Mouse (Mus musculus): ENCODE data around the gene Nrcam. TPM values are rescaled to one million over a fixed set of nuclear protein-coding genes. Genes with fewer than 3 reads are reported as not detected.

Gene Nrcam
- polyA plus RNA-seq, 1 experiment from 2014 or later = 136 TPM

- peaks cover 14% of the 10 kb centered on the region; the same call in 1 of the 2 replicates for H3K36me3 ChIP-seq (ENCODE audit: control insufficient read depth, insufficient read depth, low read length)
These were observed 20.5 kb upstream of the Nrcam start for GRCm38 (mm10) chr12:44308221-44308620.

GRCm38 (mm10) chr12:44315212-44315611, 13.5 kb upstream of the Nrcam start:
- ATAC-seq (ENCODE audit: low read depth) = no peak
- Histone ChIP-seq H3K9ac (replicated peaks; ENCODE audit: low read depth, low read length) (no peak overlapping the region), H3K27ac (ENCODE audit: low read depth, low read length) (no peak overlapping the region), H3K27me3 (ENCODE audit: control insufficient read depth, insufficient read depth, low read length) (no peaks in the 10 kb centered on the region), H3K4me2 (ENCODE audit: low read depth, low read length) (no peak overlapping the region), H3K4me3 (ENCODE audit: low read depth, low read length) (no peak overlapping the region), H3K36me3 (ENCODE audit: control insufficient read depth, insufficient read depth, low read length) (0 out of 2 replicates have a peak, but pooled peaks cover 4% of the 10 kb centered on the region), H3K4me1 (ENCODE audit: control insufficient read depth, insufficient read depth, low read length) (no peaks in the 10 kb centered on the region), H3K9me3 (ENCODE audit: control insufficient read depth, low read length) (no peaks in the 10 kb centered on the region)
- WGBS = 90% methylated on average over 2 of the region's 2 CpGs

More at GRCm38 (mm10) chr12:44308221-44308620, 20.5 kb upstream of the Nrcam start:
- Histone ChIP-seq H3K4me2 (ENCODE audit: low read depth, low read length) (no peak overlapping the region), H3K27me3 (ENCODE audit: control insufficient read depth, insufficient read depth, low read length) (no peaks in the 10 kb centered on the region), H3K4me3 (ENCODE audit: low read depth, low read length) (no peak overlapping the region), H3K9ac (replicated peaks; ENCODE audit: low read depth, low read length) (no peak overlapping the region), H3K9me3 (ENCODE audit: control insufficient read depth, low read length) (no peaks in the 10 kb centered on the region), H3K4me1 (ENCODE audit: control insufficient read depth, insufficient read depth, low read length) (no peaks in the 10 kb centered on the region), H3K27ac (ENCODE audit: low read depth, low read length) (no peak overlapping the region)
- ATAC-seq (ENCODE audit: low read depth) = no peak
- WGBS = 91% methylated on average over 3 of the region's 3 CpGs

- Histone ChIP-seq H3K4me1 (ENCODE audit: control insufficient read depth, insufficient read depth, low read length) (no peaks in the 10 kb centered on the region), H3K9ac (replicated peaks; ENCODE audit: low read depth, low read length) (no peak overlapping the region), H3K27me3 (ENCODE audit: control insufficient read depth, insufficient read depth, low read length) (no peaks in the 10 kb centered on the region), H3K27ac (ENCODE audit: low read depth, low read length) (no peak overlapping the region), H3K9me3 (ENCODE audit: control insufficient read depth, low read length) (no peaks in the 10 kb centered on the region), H3K4me3 (ENCODE audit: low read depth, low read length) (no peak overlapping the region), H3K4me2 (ENCODE audit: low read depth, low read length) (no peak overlapping the region), H3K36me3 (ENCODE audit: control insufficient read depth, insufficient read depth, low read length) (no peaks in the 10 kb centered on the region)
- ATAC-seq (ENCODE audit: low read depth) = no peak
These were observed 3.6 kb upstream of the Nrcam start for GRCm38 (mm10) chr12:44325091-44325490.

GRCm38 (mm10) chr12:44327452-44327851, 1.2 kb upstream of the Nrcam start:
- no peak overlapping the region for H3K4me2 ChIP-seq (ENCODE audit: low read depth, low read length)
- no peak overlapping the region for H3K4me3 ChIP-seq (ENCODE audit: low read depth, low read length)
- 32% methylated on average over 6 of the region's 6 CpGs for WGBS
- no peak for ATAC-seq (ENCODE audit: low read depth)
- no peak overlapping the region for H3K27ac ChIP-seq (ENCODE audit: low read depth, low read length)
- H3K27me3 ChIP-seq (ENCODE audit: control insufficient read depth, insufficient read depth, low read length) = no peaks in the 10 kb centered on the region
- H3K36me3 ChIP-seq (ENCODE audit: control insufficient read depth, insufficient read depth, low read length) = no peaks in the 10 kb centered on the region
- H3K4me1 ChIP-seq (ENCODE audit: control insufficient read depth, insufficient read depth, low read length) = peaks cover 6% of the 10 kb centered on the region; the same call in 1 of the 2 replicates
- no peak overlapping the region for H3K9ac ChIP-seq (replicated peaks; ENCODE audit: low read depth, low read length)
- no peaks in the 10 kb centered on the region for H3K9me3 ChIP-seq (ENCODE audit: control insufficient read depth, low read length)

- peak; percentile 83 for ATAC-seq (ENCODE audit: low read depth)
- H3K27me3 ChIP-seq (ENCODE audit: control insufficient read depth, insufficient read depth, low read length) = no peaks in the 10 kb centered on the region
- H3K36me3 ChIP-seq (ENCODE audit: control insufficient read depth, insufficient read depth, low read length) = no peaks in the 10 kb centered on the region
- no peaks in the 10 kb centered on the region for H3K9me3 ChIP-seq (ENCODE audit: control insufficient read depth, low read length)
- H3K27ac ChIP-seq (ENCODE audit: low read depth, low read length) = peak overlapping the region; percentile 95
- H3K4me1 ChIP-seq (ENCODE audit: control insufficient read depth, insufficient read depth, low read length) = peaks cover 6% of the 10 kb centered on the region; the same call in 1 of the 2 replicates
- under 1% methylated on average over 60 of the region's 61 CpGs for WGBS
- H3K9ac ChIP-seq (replicated peaks; ENCODE audit: low read depth, low read length) = peak overlapping the region; percentile 83
- peak overlapping the region; percentile 83 for H3K4me3 ChIP-seq (ENCODE audit: low read depth, low read length)
- peak overlapping the region; percentile 78 for H3K4me2 ChIP-seq (ENCODE audit: low read depth, low read length)
These were observed 881 bp downstream of the Nrcam start for GRCm38 (mm10) chr12:44329316-44330215.

GRCm38 (mm10) chr12:44330216-44330719, 1.6 kb downstream of the Nrcam start:
- H3K27ac ChIP-seq (ENCODE audit: low read depth, low read length) = peak overlapping the region; percentile 95
- H3K4me3 ChIP-seq (ENCODE audit: low read depth, low read length) = peak overlapping the region; percentile 83
- peak overlapping the region; percentile 83 for H3K9ac ChIP-seq (replicated peaks; ENCODE audit: low read depth, low read length)
- WGBS = 2% methylated on average over 9 of the region's 9 CpGs
- no peaks in the 10 kb centered on the region for H3K27me3 ChIP-seq (ENCODE audit: control insufficient read depth, insufficient read depth, low read length)
- no peaks in the 10 kb centered on the region for H3K36me3 ChIP-seq (ENCODE audit: control insufficient read depth, insufficient read depth, low read length)
- no peaks in the 10 kb centered on the region for H3K9me3 ChIP-seq (ENCODE audit: control insufficient read depth, low read length)
- peak; percentile 2; the same call in 1 of the 2 replicates for ATAC-seq (ENCODE audit: low read depth)
- H3K4me1 ChIP-seq (ENCODE audit: control insufficient read depth, insufficient read depth, low read length) = peaks cover 6% of the 10 kb centered on the region; the same call in 1 of the 2 replicates
- peak overlapping the region; percentile 78 for H3K4me2 ChIP-seq (ENCODE audit: low read depth, low read length)

- Histone ChIP-seq H3K4me1 (ENCODE audit: control insufficient read depth, insufficient read depth, low read length) (peaks cover 14% of the 10 kb centered on the region), H3K4me2 (ENCODE audit: low read depth, low read length) (no peak overlapping the region), H3K27ac (ENCODE audit: low read depth, low read length) (no peak overlapping the region), H3K9me3 (ENCODE audit: control insufficient read depth, low read length) (no peaks in the 10 kb centered on the region), H3K27me3 (ENCODE audit: control insufficient read depth, insufficient read depth, low read length) (no peaks in the 10 kb centered on the region), H3K9ac (replicated peaks; ENCODE audit: low read depth, low read length) (no peak overlapping the region), H3K36me3 (ENCODE audit: control insufficient read depth, insufficient read depth, low read length) (no peaks in the 10 kb centered on the region; the same call in 1 of the 2 replicates), H3K4me3 (ENCODE audit: low read depth, low read length) (no peak overlapping the region)
- ATAC-seq (ENCODE audit: low read depth) = no peak
- WGBS = 35% methylated on average over 2 of the region's 2 CpGs
These were observed 8.5 kb downstream of the Nrcam start for GRCm38 (mm10) chr12:44337136-44337640.

GRCm38 (mm10) chr12:44338195-44338622, 9.5 kb downstream of the Nrcam start:
- Histone ChIP-seq H3K36me3 (ENCODE audit: control insufficient read depth, insufficient read depth, low read length) (no peaks in the 10 kb centered on the region; the same call in 1 of the 2 replicates), H3K4me1 (ENCODE audit: control insufficient read depth, insufficient read depth, low read length) (peaks cover 14% of the 10 kb centered on the region), H3K27ac (ENCODE audit: low read depth, low read length) (peak overlapping the region; percentile 29; the same call in 1 of the 2 replicates), H3K4me3 (ENCODE audit: low read depth, low read length) (no peak overlapping the region), H3K4me2 (ENCODE audit: low read depth, low read length) (peak overlapping the region; percentile 23), H3K27me3 (ENCODE audit: control insufficient read depth, insufficient read depth, low read length) (no peaks in the 10 kb centered on the region), H3K9ac (replicated peaks; ENCODE audit: low read depth, low read length) (no peak overlapping the region), H3K9me3 (ENCODE audit: control insufficient read depth, low read length) (no peaks in the 10 kb centered on the region)
- peak; percentile 82; the same call in 1 of the 2 replicates for ATAC-seq (ENCODE audit: low read depth)
- WGBS = 11% methylated on average over 8 of the region's 8 CpGs

GRCm38 (mm10) chr12:44344075-44344474, 15.4 kb downstream of the Nrcam start:
- Histone ChIP-seq H3K9ac (replicated peaks; ENCODE audit: low read depth, low read length) (no peak overlapping the region), H3K27ac (ENCODE audit: low read depth, low read length) (no peak overlapping the region), H3K36me3 (ENCODE audit: control insufficient read depth, insufficient read depth, low read length) (no peaks in the 10 kb centered on the region), H3K27me3 (ENCODE audit: control insufficient read depth, insufficient read depth, low read length) (no peaks in the 10 kb centered on the region), H3K4me1 (ENCODE audit: control insufficient read depth, insufficient read depth, low read length) (peaks cover 8% of the 10 kb centered on the region; the same call in 1 of the 2 replicates), H3K9me3 (ENCODE audit: control insufficient read depth, low read length) (no peaks in the 10 kb centered on the region), H3K4me2 (ENCODE audit: low read depth, low read length) (no peak overlapping the region), H3K4me3 (ENCODE audit: low read depth, low read length) (no peak overlapping the region)
- 48% methylated on average over 6 of the region's 6 CpGs for WGBS
- ATAC-seq (ENCODE audit: low read depth) = peak; percentile 47; the same call in 1 of the 2 replicates

All from neural tube, embryonic 14.5 days (tissue).